Mouse (Mus musculus) forebrain, embryonic 10.5 days (tissue): ENCODE results near the gene Casz1. TPM values are rescaled to one million over a fixed set of nuclear protein-coding genes. Genes with fewer than 3 reads are reported as not detected.
A peak's percentile ranks its signal among the peaks of the same experiment; 100 is the strongest.

Source experiments
- DNase-seq: peaks from one replicate; pipeline ENCODE4 v3.0.0-alpha.2; 2017; ENCODE audit warnings: low spot score; ENCODE audit errors: extremely low spot score
- H3K27ac ChIP-seq: fragments of 300-500 bp; sonication (generic); 2 replicates; pipeline ENCODE4 v1.5.1; 2016; ENCODE audit warnings: mild to moderate bottlenecking
- H3K27me3 ChIP-seq: fragments of 300-500 bp; sonication (generic); 2 replicates; pipeline ENCODE4 v1.6.1; 2016; ENCODE audit warnings: mild to moderate bottlenecking; ENCODE audit not compliant: poor library complexity, severe bottlenecking
- H3K36me3 ChIP-seq: fragments of 300-500 bp; sonication (generic); replicated peaks from 2 replicates; pipeline ENCODE4 v1.6.1; 2016; ENCODE audit warnings: mild to moderate bottlenecking, moderate library complexity
- H3K4me1 ChIP-seq: fragments of 300-500 bp; sonication (generic); 2 replicates; pipeline ENCODE4 v1.6.1; 2016
- H3K4me3 ChIP-seq: fragments of 300-500 bp; sonication (generic); 2 replicates; pipeline ENCODE4 v1.5.1; 2016; ENCODE audit warnings: mild to moderate bottlenecking, moderate library complexity
- H3K9me3 ChIP-seq: fragments of 300-500 bp; sonication (generic); 2 replicates; pipeline ENCODE4 v1.6.1; 2016; ENCODE audit warnings: mild to moderate bottlenecking, moderate library complexity
- WGBS: fragments of 180-500 bp; shearing (Covaris S2); methylation state at CpG from one replicate; pipeline ENCODE4 v1.1.7; 2016; 5-methylcytosine and 5-hydroxymethylcytosine counted together
- polyA plus RNA-seq: library from polyadenylated mRNA; unstranded; fragments of >200 nt; fragmentation: Nextera tagmentation; extraction: Ambion mirVana; gene quantifications from 2 replicates; pipeline ENCODE4 v1.2.1, GENCODE M21; 2016

The Casz1 gene
- polyA plus RNA-seq, 1 experiment from 2014 or later = 4.7 TPM

DNA sequence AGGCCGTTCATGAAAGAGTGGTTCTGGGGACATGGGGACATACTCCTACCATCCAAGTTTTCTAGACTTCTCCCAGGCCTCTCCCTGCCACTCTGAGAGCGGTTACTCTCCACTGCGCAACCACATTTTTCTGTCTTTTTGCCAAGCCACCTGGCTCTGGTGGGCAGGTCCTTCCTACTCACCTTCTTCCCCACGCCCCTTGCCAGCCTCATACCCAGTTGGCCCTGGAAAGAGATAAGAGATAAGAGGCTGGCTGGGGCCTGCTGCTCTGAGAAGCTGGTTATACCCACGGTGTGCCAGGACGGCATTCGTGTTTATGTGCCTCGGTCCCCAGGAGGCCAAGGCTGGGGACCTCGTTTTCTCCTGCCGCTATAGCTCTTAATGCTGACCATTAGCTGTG is 102.6 kb downstream of the Casz1 start:
- no peak for DNase-seq
- Histone ChIP-seq H3K27ac (no peak overlapping the region), H3K36me3 (no peaks in the 10 kb centered on the region), H3K4me1 (peaks cover 73% of the 10 kb centered on the region), H3K9me3 (no peaks in the 10 kb centered on the region), H3K4me3 (no peak overlapping the region), H3K27me3 (peaks cover 67% of the 10 kb centered on the region)
- 92% methylated on average over 10 of the region's 10 CpGs for WGBS

DNA sequence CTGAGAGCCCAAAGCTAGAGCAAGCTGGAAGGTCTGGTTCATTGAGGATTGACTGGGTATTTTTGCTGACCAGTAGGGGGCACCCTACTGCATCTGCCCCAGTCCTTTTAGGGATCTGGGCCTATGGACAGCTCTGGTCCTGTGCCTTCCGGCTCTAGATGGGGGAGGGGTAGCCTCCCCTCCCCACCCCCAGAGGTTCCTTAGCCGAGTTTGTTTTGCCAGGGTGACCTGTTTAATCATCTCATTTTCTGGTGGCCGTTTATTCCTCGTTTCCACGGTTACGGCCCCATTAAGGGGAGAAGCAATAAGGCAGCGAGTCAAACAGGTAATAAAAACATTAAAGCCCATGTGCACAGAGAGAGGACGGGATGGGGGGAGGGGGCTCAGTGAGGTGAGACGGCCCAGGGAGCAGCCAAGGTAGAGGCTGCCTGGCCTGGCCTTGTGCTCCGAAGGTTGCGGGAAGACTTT is 104.0 kb downstream of the Casz1 start:
- no peak for DNase-seq
- 61% methylated on average over 11 of the region's 11 CpGs for WGBS
- H3K9me3 ChIP-seq = no peaks in the 10 kb centered on the region
- peaks cover 66% of the 10 kb centered on the region for H3K27me3 ChIP-seq
- 0 out of 2 replicates have a peak overlapping the region, but pooled peaks have one; percentile 30 for H3K27ac ChIP-seq
- H3K4me3 ChIP-seq = no peak overlapping the region
- no peaks in the 10 kb centered on the region for H3K36me3 ChIP-seq
- H3K4me1 ChIP-seq = peaks cover 73% of the 10 kb centered on the region

DNA sequence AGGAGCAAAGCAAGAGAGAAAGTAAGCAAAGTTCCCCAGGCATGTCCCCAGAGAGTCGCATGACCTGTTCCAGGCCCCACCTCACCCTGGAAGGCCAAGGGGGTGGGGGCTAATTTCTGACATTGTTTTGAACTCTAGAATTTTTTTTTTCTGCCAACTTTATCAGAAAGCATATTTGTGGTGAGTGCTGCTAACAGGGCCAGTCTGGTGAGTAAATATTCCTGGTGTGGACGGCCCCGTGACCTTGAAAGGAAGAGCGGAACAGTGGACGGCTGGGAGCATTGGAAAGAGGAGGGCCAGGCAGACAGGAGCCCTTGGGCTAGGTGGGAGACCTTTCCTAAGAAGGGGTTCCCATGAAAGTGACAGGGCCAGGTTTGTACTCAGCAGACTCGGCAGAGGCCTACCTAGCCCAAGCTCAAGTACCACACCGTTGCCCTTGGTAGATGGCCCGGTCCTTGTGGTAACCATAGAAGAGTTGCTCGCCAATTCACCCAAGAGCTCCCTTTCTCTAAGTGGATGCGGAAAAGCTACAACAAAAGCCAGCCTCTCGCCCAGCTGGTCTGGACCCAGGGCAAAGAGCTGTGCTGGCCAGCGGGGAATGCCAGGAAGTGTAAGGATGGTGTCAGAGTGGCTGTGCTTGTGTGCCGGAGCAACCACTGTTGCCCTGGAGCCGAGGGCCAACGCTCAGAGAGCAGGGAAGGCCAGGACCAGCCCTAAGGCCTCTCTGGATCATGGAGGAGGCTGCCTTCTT is 104.7 kb downstream of the Casz1 start:
- Histone ChIP-seq H3K27ac (peak overlapping the region; percentile 37; the same call in 1 of the 2 replicates), H3K4me1 (peaks cover 76% of the 10 kb centered on the region)

DNA sequence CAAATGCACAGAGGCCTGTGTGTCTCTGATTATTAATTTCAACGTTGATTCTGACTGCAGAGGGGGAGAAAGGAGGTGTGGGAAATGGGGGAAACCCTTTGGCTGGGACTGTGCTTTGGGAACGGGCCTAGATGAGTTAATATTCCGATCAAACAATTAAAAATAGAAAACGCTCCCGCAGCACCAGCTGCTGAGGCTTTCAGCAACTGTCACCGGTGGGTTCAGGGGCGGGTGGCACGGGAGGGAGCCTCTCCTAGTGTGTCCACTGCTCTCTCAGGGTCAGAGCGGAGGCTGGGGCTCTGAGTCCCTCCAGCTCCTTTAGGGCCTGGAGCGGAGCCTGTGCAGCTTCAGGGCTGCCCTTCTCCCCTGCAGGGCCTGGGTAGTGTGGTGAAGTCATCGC is 105.3 kb downstream of the Casz1 start:
- Histone ChIP-seq H3K27ac (0 out of 2 replicates have a peak overlapping the region, but pooled peaks have one; percentile 37), H3K4me3 (no peak overlapping the region), H3K36me3 (no peaks in the 10 kb centered on the region), H3K27me3 (peaks cover 66% of the 10 kb centered on the region), H3K4me1 (peaks cover 83% of the 10 kb centered on the region), H3K9me3 (no peaks in the 10 kb centered on the region)
- no peak for DNase-seq
- 91% methylated on average over 11 of the region's 11 CpGs for WGBS

More for the DNA sequence above, 104.7 kb downstream of the Casz1 start:
- H3K36me3 ChIP-seq = no peaks in the 10 kb centered on the region
- DNase-seq = no peak
- H3K9me3 ChIP-seq = no peaks in the 10 kb centered on the region
- H3K27me3 ChIP-seq = peaks cover 66% of the 10 kb centered on the region
- WGBS = 82% methylated on average over 15 of the region's 15 CpGs
- H3K4me3 ChIP-seq = no peak overlapping the region

DNA sequence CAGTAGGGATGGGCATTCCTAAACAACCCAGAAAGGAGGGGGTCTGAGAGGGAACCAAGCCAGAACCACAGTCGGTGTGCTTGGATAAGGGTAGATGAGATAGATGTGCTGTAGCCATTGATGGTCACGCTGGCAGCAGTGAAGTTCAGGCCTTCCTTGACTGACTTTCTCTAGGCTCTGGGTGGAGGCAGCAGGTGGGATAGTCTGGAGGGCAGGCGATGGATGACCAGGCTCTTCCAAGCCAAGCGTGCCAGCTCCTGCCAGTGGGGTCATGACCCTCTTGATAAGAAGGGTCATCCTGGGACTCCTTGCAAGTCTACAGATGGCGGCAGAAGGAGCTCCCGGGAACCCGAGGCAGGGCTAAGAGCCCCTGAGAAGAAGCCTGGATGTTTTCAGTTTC is 107.9 kb downstream of the Casz1 start:
- Histone ChIP-seq H3K4me3 (no peak overlapping the region), H3K4me1 (peaks cover 89% of the 10 kb centered on the region), H3K36me3 (no peaks in the 10 kb centered on the region), H3K27me3 (peaks cover 62% of the 10 kb centered on the region), H3K9me3 (no peaks in the 10 kb centered on the region), H3K27ac (peak overlapping the region; percentile 17; the same call in 1 of the 2 replicates)
- WGBS = 63% methylated on average over 7 of the region's 7 CpGs
- no peak for DNase-seq

DNA sequence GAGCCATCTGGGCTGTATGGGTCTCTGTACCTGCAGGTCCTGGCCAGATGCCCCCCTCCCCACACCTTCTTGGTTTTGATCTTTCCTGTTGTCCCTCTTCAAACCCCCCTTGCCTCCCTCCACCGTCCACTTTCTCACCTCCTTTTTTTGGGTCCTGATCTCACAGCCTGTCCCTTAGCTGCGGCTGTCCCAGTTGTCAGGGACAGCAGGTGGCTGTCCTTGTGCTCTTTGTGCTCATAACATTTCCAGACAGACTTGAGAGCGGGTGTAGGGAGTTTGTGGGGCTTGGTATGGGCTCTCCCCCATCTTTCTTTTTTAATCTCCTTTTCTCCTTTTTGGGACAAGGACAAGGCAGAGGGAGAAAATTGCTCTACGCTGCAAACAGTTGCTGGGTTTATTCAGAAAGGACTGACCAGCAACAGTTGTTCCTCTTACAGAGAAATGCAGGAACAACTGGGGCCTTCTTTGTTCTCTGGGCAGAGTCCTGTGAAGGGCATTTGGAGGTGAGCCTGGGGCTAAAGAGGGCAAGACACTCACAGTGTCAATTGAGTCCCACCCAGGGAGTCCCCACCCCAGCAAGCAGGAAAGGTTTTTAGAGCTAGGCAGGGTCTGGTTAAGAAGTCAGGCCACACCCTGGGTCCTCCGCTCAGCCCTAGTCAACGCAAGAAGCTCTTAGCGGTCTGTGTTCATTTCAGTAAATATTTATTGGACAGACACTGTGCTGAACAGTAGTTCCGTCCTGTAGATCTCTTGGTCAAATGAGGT is 108.8 kb downstream of the Casz1 start:
- Histone ChIP-seq H3K27me3 (peaks cover 65% of the 10 kb centered on the region), H3K4me1 (peaks cover 89% of the 10 kb centered on the region), H3K27ac (peak overlapping the region; percentile 17; the same call in 1 of the 2 replicates), H3K9me3 (no peaks in the 10 kb centered on the region), H3K36me3 (no peaks in the 10 kb centered on the region), H3K4me3 (no peak overlapping the region)
- 66% methylated on average over 8 of the region's 8 CpGs for WGBS
- DNase-seq = no peak

DNA sequence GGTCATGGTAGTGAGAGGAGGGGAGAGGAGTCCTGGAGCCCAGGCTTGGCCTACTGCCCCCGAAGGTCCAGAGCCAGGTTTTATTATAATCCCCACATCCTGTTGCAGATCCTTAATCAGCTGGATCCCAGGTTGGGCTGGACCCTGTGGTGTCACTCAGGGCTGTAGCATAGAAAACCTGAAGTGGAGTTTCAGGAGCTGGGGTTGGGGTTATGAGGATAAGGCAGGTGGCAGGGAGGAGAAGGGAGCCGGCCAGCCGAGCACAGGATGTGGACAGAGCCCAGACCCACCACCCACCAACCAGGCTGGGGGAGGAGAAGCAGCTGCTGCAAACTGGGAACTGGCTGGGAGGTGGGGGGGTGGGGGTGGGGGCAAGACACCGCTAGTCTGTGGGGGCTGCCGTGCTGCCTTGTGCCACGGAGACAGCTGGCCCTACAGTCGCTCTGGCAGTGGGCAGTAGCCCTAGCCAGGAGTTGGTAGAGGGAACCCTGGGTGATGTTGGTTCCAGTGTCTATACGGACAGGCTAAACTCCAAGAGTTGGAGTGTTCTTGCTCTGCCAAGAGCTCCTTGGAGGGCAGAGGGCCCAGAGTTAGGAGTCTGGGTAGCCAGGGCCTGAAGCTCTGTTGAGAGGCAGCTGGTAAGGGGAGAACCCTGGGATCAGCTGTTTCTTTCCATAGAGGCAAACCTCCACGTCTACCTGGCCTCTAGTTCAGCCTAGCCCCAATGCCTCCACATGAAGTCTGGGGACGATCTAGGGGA is 110.8 kb downstream of the Casz1 start:
- Histone ChIP-seq H3K9me3 (no peaks in the 10 kb centered on the region), H3K4me3 (no peak overlapping the region), H3K36me3 (no peaks in the 10 kb centered on the region), H3K4me1 (peaks cover 89% of the 10 kb centered on the region), H3K27me3 (peaks cover 85% of the 10 kb centered on the region), H3K27ac (peak overlapping the region; percentile 58)
- 48% methylated on average over 10 of the region's 10 CpGs for WGBS
- DNase-seq = peak; percentile 78

DNA sequence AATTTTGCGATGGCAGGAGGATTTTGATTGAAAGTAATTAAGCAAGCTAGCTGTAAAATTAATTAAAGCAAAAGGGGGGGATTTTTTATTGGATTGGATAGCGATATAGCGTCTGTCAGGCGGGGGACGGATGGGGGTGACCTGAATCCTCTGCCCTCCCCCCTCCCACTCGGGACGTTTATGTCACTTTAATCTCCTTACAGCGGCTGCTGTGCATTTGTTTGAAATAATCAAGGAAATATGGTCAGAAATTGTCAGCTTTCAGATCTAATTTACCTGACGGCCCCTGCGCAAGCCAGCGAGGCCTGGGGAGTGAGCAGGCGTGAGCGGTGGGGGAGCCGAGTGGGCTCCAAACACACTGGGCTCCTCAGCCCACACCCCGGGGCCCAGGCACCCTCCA is 111.6 kb downstream of the Casz1 start:
- Histone ChIP-seq H3K4me3 (no peak overlapping the region), H3K27ac (0 out of 2 replicates have a peak overlapping the region, but pooled peaks have one; percentile 17), H3K27me3 (peaks cover 93% of the 10 kb centered on the region), H3K4me1 (peaks cover 91% of the 10 kb centered on the region), H3K36me3 (no peaks in the 10 kb centered on the region), H3K9me3 (no peaks in the 10 kb centered on the region)
- whole genome bisulfite sequencing = 86% methylated on average over 15 of the region's 15 CpGs
- DNase-seq = no peak

DNA sequence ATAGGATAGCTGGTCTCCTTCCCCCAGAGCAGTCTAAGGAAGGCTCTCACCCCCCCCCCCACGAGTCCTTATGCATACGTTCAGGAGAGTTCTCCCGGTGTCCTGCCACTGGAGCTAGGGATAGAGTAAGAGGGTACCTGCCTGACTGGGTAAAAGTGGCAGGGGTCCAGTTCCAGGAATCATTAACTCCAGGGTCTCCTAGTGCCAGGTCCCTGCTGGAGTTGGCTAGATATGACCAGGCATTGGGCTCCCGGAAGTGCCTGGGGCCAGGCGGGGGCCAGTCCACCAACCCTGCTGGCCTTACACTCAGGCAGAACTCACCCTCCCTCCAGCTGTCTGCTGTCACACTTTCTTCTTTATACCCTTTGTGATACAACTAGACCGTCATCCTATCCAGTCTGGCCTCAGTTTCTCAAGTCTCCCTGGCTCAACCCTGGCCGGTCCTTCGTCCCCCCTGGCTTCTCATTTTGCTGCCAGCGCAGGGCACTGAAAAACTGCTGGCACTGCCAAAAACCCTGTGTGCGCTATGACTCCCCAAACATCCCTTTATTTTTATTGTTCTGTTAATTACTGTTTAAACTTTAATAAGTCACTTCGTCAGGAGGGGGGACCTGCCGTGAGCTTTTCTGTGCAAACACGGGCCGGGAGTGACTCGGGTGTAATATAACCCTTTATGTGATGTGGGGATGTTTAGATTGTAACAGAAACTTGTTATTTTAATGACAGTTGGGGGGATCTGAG is 114.6 kb downstream of the Casz1 start:
- H3K36me3 ChIP-seq = no peaks in the 10 kb centered on the region
- no peak overlapping the region for H3K4me3 ChIP-seq
- H3K27me3 ChIP-seq = peaks cover 96% of the 10 kb centered on the region
- WGBS = 74% methylated on average over 15 of the region's 15 CpGs
- no peaks in the 10 kb centered on the region for H3K9me3 ChIP-seq
- DNase-seq = no peak
- 0 out of 2 replicates have a peak overlapping the region, but pooled peaks have one; percentile 6 for H3K27ac ChIP-seq
- peaks cover 94% of the 10 kb centered on the region for H3K4me1 ChIP-seq

DNA sequence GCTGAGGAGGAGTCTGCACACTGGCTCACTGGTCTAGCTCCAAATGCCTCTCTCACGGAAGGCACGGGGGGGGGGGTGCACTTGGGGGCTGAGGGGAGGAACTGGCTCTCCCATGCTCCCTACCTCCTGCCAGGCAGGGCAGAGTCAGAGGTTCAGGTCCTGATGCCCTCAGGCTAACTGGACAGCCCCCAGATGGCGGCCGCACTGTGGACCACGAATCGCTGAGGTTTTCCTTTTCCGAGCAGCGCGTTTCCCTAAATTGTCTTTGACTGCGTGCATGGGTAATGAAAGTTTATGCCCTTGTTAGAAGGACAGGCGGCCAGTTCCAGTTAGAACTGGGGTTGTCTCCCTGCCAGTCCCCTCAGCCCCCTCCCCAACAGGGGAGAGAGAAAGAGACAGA is 116.4 kb downstream of the Casz1 start:
- WGBS = 59% methylated on average over 11 of the region's 11 CpGs
- no peaks in the 10 kb centered on the region for H3K36me3 ChIP-seq
- H3K27me3 ChIP-seq = peaks cover 97% of the 10 kb centered on the region
- 0 out of 2 replicates have a peak overlapping the region, but pooled peaks have one; percentile 7 for H3K27ac ChIP-seq
- H3K4me1 ChIP-seq = peaks cover 93% of the 10 kb centered on the region
- no peak overlapping the region for H3K4me3 ChIP-seq
- no peak for DNase-seq
- no peaks in the 10 kb centered on the region for H3K9me3 ChIP-seq

DNA sequence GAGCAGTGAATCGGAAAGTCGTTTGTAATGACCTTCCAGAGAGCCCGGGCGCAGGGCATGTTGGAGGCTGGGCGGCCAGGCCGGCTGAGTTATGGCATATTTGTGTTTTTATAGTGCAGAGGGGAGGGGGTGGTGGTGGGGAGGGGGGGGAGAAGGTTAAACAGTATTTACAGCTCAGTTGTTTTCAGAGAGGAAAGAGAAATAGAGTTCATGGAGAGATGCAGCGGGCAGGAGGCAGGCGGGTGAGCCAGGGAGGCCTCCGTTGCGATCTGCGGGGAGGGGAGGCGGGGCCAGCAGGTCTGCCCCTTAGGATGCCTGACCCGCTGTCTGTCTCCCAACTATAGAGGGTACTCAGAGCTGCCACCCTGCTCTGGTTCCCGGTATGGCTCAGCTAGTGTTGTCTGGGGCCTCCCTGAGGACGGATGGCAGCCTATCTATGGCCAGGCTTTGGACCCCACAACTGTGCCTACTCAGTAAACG is 118.0 kb downstream of the Casz1 start:
- H3K27ac ChIP-seq = peak overlapping the region; percentile 54
- peak overlapping the region; percentile 39 for H3K4me3 ChIP-seq
- WGBS = 6% methylated on average over 15 of the region's 16 CpGs
- no peaks in the 10 kb centered on the region for H3K9me3 ChIP-seq
- H3K4me1 ChIP-seq = peaks cover 99% of the 10 kb centered on the region
- no peak for DNase-seq
- peaks cover 100% of the 10 kb centered on the region for H3K27me3 ChIP-seq
- H3K36me3 ChIP-seq = no peaks in the 10 kb centered on the region

DNA sequence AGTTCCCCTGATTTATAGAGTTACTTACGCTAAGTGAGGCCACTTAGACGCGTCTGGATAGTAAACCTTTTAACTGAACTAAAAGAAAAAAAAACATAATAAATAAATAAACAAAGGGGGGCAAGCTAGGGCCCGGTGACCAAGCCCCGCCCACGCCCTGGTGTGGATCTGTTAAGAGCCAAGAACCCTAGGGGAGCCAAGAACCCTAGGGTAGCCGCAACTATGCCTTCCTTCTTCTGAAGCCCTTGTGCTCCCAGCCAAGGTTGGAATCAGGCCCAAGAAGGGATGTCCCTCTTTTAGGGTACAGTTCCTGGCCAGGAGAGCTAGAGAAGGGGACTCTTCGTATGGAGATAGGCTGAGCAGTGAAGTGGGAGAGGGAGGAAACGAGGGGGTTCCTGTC is 119.2 kb downstream of the Casz1 start:
- Histone ChIP-seq H3K4me3 (no peak overlapping the region), H3K4me1 (peaks cover 92% of the 10 kb centered on the region), H3K9me3 (no peaks in the 10 kb centered on the region), H3K27ac (0 out of 2 replicates have a peak overlapping the region, but pooled peaks have one; percentile 22), H3K27me3 (peaks cover 100% of the 10 kb centered on the region), H3K36me3 (no peaks in the 10 kb centered on the region)
- no peak for DNase-seq
- WGBS = 81% methylated on average over 9 of the region's 9 CpGs
